Mouse (Mus musculus): ENCODE data around the gene Zdhhc4.

Gene Zdhhc4

GRCm38 (mm10) chr5:143272108-143272507, 56.9 kb downstream of the Zdhhc4 start:
- no peak for DNase-seq

- no peak for DNase-seq
Observed at GRCm38 (mm10) chr5:143271642-143272041, 57.4 kb downstream of the Zdhhc4 start.

GRCm38 (mm10) chr5:143270151-143270519, 58.9 kb downstream of the Zdhhc4 start:
- DNase-seq: no peak

GRCm38 (mm10) chr5:143269363-143270150, 59.5 kb downstream of the Zdhhc4 start, which contains the start of gene Zfp316:
Gene Zfp316, minus strand, starts transcription at chr5:143270022.
- DNase-seq: peak; percentile 73

GRCm38 (mm10) chr5:143268985-143269362, 60.1 kb downstream of the Zdhhc4 start:
- no peak for DNase-seq

- no peak for DNase-seq
Observed at GRCm38 (mm10) chr5:143266794-143267193, 62.3 kb downstream of the Zdhhc4 start.

Measured in lung, postnatal 14 days (tissue).